Mouse (Mus musculus) myocyte (in vitro differentiated cells): ENCODE results near the gene Klhl18. TPM values are rescaled to one million over a fixed set of nuclear protein-coding genes. Genes with fewer than 3 reads are reported as not detected.

Experiments
- H3K27me3 ChIP-seq: one replicate; pipeline ENCODE4 v1.6.1; 2011; ENCODE audit not compliant: control insufficient read depth, insufficient read depth, insufficient read length
- H3K36me3 ChIP-seq: one replicate; pipeline ENCODE4 v1.6.1; 2011; ENCODE audit not compliant: control insufficient read depth, insufficient read depth
- H3K4me2 ChIP-seq: one replicate; pipeline ENCODE4 v1.6.1; 2011; ENCODE audit warnings: low read depth, control low read depth
- H3K4me3 ChIP-seq: one replicate; pipeline ENCODE4 v1.5.1; 2011; ENCODE audit warnings: mild to moderate bottlenecking, control low read depth, moderate library complexity
- H3K79me2 ChIP-seq: one replicate; pipeline ENCODE4 v1.6.1; 2011; ENCODE audit not compliant: control insufficient read depth, insufficient read depth
- H3ac ChIP-seq: one replicate; pipeline ENCODE4 v1.6.1; 2011; ENCODE audit not compliant: control insufficient read depth, insufficient read length
- CEBPB ChIP-seq: IDR thresholded peaks from 2 replicates; pipeline ENCODE4 v1.6.1; 2011; ENCODE audit warnings: mild to moderate bottlenecking, moderate library complexity; ENCODE audit not compliant: poor library complexity, insufficient read depth, severe bottlenecking
- E2F4 ChIP-seq: IDR thresholded peaks from one replicate; pipeline ENCODE4 v1.6.1; 2011; ENCODE audit warnings: mild to moderate bottlenecking, control low read depth, moderate library complexity; ENCODE audit not compliant: insufficient read depth
- MAX ChIP-seq: IDR thresholded peaks from one replicate; pipeline ENCODE4 v1.6.1; 2011; ENCODE audit warnings: low read depth, mild to moderate bottlenecking, control low read depth
- MYOD1 ChIP-seq, 3 experiments: IDR thresholded peaks; one replicate each; pipeline ENCODE4 v1.6.1; 2011; ENCODE audit warnings: control low read depth in 2 of 3, low read depth in 2 of 3, mild to moderate bottlenecking in 2 of 3, moderate library complexity in 1 of 3; ENCODE audit not compliant: insufficient read length in 2 of 3, control insufficient read depth in 1 of 3
- MYOG ChIP-seq, 3 experiments: IDR thresholded peaks; one replicate each; pipeline ENCODE4 v1.6.1; 2011; ENCODE audit warnings: control low read depth in 2 of 3, low read depth in 2 of 3, mild to moderate bottlenecking in 2 of 3; ENCODE audit not compliant: insufficient read length in 2 of 3, control insufficient read depth in 1 of 3, insufficient read depth in 1 of 3
- POLR2A ChIP-seq: IDR thresholded peaks from one replicate; pipeline ENCODE4 v1.6.1; 2011; ENCODE audit warnings: low read depth, mild to moderate bottlenecking, control low read depth, moderate library complexity; ENCODE audit not compliant: insufficient read length
- POLR2AphosphoS2 ChIP-seq: IDR thresholded peaks from one replicate; pipeline ENCODE4 v1.6.1; 2011; ENCODE audit warnings: low read depth, control low read depth; ENCODE audit not compliant: insufficient read length
- REST ChIP-seq: IDR thresholded peaks from one replicate; pipeline ENCODE4 v1.6.1; 2011; ENCODE audit warnings: mild to moderate bottlenecking, control low read depth, moderate library complexity; ENCODE audit not compliant: insufficient read depth, insufficient read length
- SRF ChIP-seq: IDR thresholded peaks from one replicate; pipeline ENCODE4 v1.6.1; 2011; ENCODE audit warnings: low read depth; ENCODE audit not compliant: control insufficient read depth, insufficient read length
- TCF12 ChIP-seq: IDR thresholded peaks from one replicate; pipeline ENCODE4 v1.6.1; 2011; ENCODE audit warnings: mild to moderate bottlenecking, control low read depth; ENCODE audit not compliant: poor library complexity, insufficient read depth, severe bottlenecking
- TCF3 ChIP-seq: IDR thresholded peaks from one replicate; pipeline ENCODE4 v1.6.1; 2011; ENCODE audit warnings: low read depth, control low read depth; ENCODE audit not compliant: insufficient read length
- USF1 ChIP-seq: IDR thresholded peaks from one replicate; pipeline ENCODE4 v1.6.1; 2011; ENCODE audit warnings: low read depth, mild to moderate bottlenecking, control low read depth, moderate library complexity
- polyA plus RNA-seq: library from polyadenylated mRNA; unstranded; fragments of >200 nt; fragmentation: generic; extraction: Trizol; gene quantifications from one replicate; pipeline ENCODE4 v1.2.1, GENCODE M21; 2012; ENCODE audit warnings: missing spikeins

Klhl18 gene
- polyA plus RNA-seq, 1 experiment = 10.2 TPM

GRCm38 (mm10) chr9:110462321-110462720 is 14.2 kb downstream of the Klhl18 start:
- TF ChIP-seq MYOD1 (IDR thresholded peaks at IDR 0.05; ENCODE audit: control insufficient read depth in 1 of 3, insufficient read length in 2 of 3, low read depth in 2 of 3) (no peak), CEBPB (no peak), SRF (no peak), POLR2A (no peak), MAX (no peak), TCF3 (no peak), REST (no peak), POLR2AphosphoS2 (no peak), USF1 (no peak), TCF12 (no peak), MYOG (IDR thresholded peaks at IDR 0.05; ENCODE audit: control insufficient read depth in 1 of 3, insufficient read depth in 1 of 3, insufficient read length in 2 of 3, low read depth in 2 of 3) (no peak), E2F4 (no peak)

GRCm38 (mm10) chr9:110460884-110461815 is 15.3 kb downstream of the Klhl18 start:
- H3K36me3 ChIP-seq = no peaks in the 10 kb centered on the region
- H3K27me3 ChIP-seq = no peaks in the 10 kb centered on the region
- TF ChIP-seq POLR2AphosphoS2 = no peak
- no peak for TF ChIP-seq REST
- no peak for TF ChIP-seq USF1
- no peak for TF ChIP-seq POLR2A
- TF ChIP-seq MYOD1 (IDR thresholded peaks at IDR 0.05; ENCODE audit: control insufficient read depth in 1 of 3, insufficient read length in 2 of 3, low read depth in 2 of 3) = no peak
- H3K4me3 ChIP-seq = no peak overlapping the region
- H3K4me2 ChIP-seq = no peak overlapping the region
- no peaks in the 10 kb centered on the region for H3K79me2 ChIP-seq
- H3ac ChIP-seq = no peak overlapping the region

More at GRCm38 (mm10) chr9:110462321-110462720, 14.2 kb downstream of the Klhl18 start:
- Histone ChIP-seq H3ac (no peak overlapping the region), H3K36me3 (no peaks in the 10 kb centered on the region), H3K27me3 (no peaks in the 10 kb centered on the region), H3K4me2 (no peak overlapping the region), H3K79me2 (no peaks in the 10 kb centered on the region), H3K4me3 (no peak overlapping the region)

- no peak for TF ChIP-seq POLR2AphosphoS2
- no peak for TF ChIP-seq POLR2A
- TF ChIP-seq CEBPB = no peak
- TF ChIP-seq E2F4 = no peak
- no peak for TF ChIP-seq MYOG (IDR thresholded peaks at IDR 0.05; ENCODE audit: control insufficient read depth in 1 of 3, insufficient read depth in 1 of 3, insufficient read length in 2 of 3, low read depth in 2 of 3)
- no peak for TF ChIP-seq REST
- TF ChIP-seq SRF = no peak
- TF ChIP-seq MAX = no peak
- no peak for TF ChIP-seq MYOD1 (IDR thresholded peaks at IDR 0.05; ENCODE audit: control insufficient read depth in 1 of 3, insufficient read length in 2 of 3, low read depth in 2 of 3)
- TF ChIP-seq TCF3 = no peak
- TF ChIP-seq TCF12 = no peak
- TF ChIP-seq USF1 = no peak
- H3K4me3 ChIP-seq = no peak overlapping the region
These were observed 17.3 kb downstream of the Klhl18 start for GRCm38 (mm10) chr9:110459145-110459727.

GRCm38 (mm10) chr9:110457926-110458325 is 18.6 kb downstream of the Klhl18 start:
- Histone ChIP-seq H3K4me2 (no peak overlapping the region), H3K4me3 (no peak overlapping the region), H3K36me3 (peaks cover 3% of the 10 kb centered on the region), H3K27me3 (no peaks in the 10 kb centered on the region), H3K79me2 (no peaks in the 10 kb centered on the region), H3ac (no peak overlapping the region)
- no peak for TF ChIP-seq USF1
- TF ChIP-seq E2F4 = no peak
- TF ChIP-seq SRF = no peak
- TF ChIP-seq TCF12 = no peak
- no peak for TF ChIP-seq POLR2A

More at GRCm38 (mm10) chr9:110459145-110459727, 17.3 kb downstream of the Klhl18 start:
- Histone ChIP-seq H3K27me3 (no peaks in the 10 kb centered on the region), H3ac (no peak overlapping the region), H3K36me3 (no peaks in the 10 kb centered on the region), H3K4me2 (no peak overlapping the region), H3K79me2 (no peaks in the 10 kb centered on the region)

GRCm38 (mm10) chr9:110452523-110452922 is 24.0 kb downstream of the Klhl18 start:
- no peaks in the 10 kb centered on the region for H3K79me2 ChIP-seq
- H3K4me2 ChIP-seq = no peak overlapping the region
- peaks cover 3% of the 10 kb centered on the region for H3K36me3 ChIP-seq
- TF ChIP-seq REST = no peak
- no peak for TF ChIP-seq MYOD1 (IDR thresholded peaks at IDR 0.05; ENCODE audit: control insufficient read depth in 1 of 3, insufficient read length in 2 of 3, low read depth in 2 of 3)
- no peak for TF ChIP-seq TCF3
- TF ChIP-seq CEBPB = no peak
- no peak for TF ChIP-seq POLR2A
- TF ChIP-seq E2F4 = no peak
- TF ChIP-seq MYOG (IDR thresholded peaks at IDR 0.05; ENCODE audit: control insufficient read depth in 1 of 3, insufficient read depth in 1 of 3, insufficient read length in 2 of 3, low read depth in 2 of 3) = no peak
- no peaks in the 10 kb centered on the region for H3K27me3 ChIP-seq
- no peak overlapping the region for H3K4me3 ChIP-seq
- H3ac ChIP-seq = no peak overlapping the region
